Mouse (Mus musculus): ENCODE measurements around the gene Dmbt1. TPM values are rescaled to one million over a fixed set of nuclear protein-coding genes. Genes with fewer than 3 reads are reported as not detected.

The Dmbt1 gene
- total RNA-seq, 2 experiments from 2014 or later: not detected

DNA sequence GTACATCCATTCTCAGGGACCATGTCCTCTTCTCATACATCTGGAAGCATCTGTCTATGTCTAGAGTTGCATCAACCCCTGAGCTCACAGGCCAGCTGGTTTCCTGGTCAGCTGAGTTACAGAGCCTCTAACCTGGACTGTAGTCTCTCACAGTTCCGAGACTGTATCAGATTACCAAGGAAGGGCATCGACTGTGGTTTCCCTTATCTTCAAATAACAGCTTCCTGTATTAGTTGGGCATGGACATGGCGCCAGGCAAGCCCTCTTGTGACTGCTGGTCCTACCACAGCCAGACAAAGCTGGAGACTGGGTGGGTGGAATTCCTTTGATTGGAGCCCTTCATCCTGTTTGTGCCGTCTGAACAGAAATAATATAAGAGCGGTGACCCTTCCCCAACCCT, 121.2 kb downstream of the Dmbt1 start:
- intact Hi-C loops (cut with DNase I): no loop called here
- DNase-seq (ENCODE audit: extremely low spot score in 1 of 2, low spot score in 2 of 2): no peak

DNA sequence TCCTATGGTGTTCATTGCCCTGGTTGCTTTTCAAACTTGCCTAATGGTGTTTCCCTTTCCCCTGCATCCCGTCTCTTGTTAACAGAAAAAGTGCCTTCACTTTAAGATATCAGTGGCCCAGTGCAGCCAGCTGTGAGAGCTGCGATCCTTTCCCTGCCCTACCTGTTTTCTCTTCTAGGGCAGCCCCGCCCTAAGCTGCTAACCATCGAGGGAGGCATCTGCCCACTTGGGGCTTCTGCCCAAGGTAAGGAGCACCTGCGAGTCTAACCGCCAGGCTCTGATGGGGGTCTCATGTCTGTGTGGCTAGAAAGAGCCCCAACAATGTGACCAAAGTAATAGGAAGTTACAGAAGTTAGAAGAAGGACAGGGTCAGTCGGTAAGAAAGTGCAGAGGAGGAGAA, 130.4 kb downstream of the Dmbt1 start:
- no peak for DNase-seq (ENCODE audit: extremely low spot score in 1 of 2, low spot score in 2 of 2)
- intact Hi-C loops (cut with DNase I): no loop called here

DNA sequence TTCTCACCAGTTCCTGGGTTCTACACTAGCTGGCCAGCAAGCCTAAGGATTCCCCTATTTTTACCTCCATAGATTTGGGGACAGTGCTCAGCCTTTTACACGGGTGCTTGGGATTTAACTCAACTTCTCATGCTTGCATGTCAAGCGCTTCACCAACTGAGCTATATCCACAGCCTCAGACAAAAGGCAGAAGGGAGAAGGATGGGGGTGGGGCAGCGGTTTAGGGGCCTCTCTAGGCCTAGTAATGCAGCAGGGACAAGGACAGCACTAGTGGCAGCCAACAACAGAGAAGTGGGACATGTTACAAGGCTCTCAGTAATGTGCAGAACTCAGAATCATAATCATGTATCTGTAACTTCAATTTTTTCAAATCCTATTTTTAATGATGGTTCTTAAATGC, 135.9 kb downstream of the Dmbt1 start:
- DNase-seq (ENCODE audit: extremely low spot score in 1 of 2, low spot score in 2 of 2): no peak
- intact Hi-C loops (cut with DNase I): no loop called here

GRCm38 (mm10) chr7:131169099-131169498, 137.2 kb downstream of the Dmbt1 start:
- DNase-seq (ENCODE audit: extremely low spot score in 1 of 2, low spot score in 2 of 2): no peak
- intact Hi-C loops (cut with DNase I): no loop called here

Other genes with a start within 250 kb of the Dmbt1 start
- gene Plekha1, start 166.3 kb upstream of the Dmbt1 start, total RNA-seq (2021): 10 to 100 TPM; 92.4 to 92.7 TPM
- 100 to 1,000 TPM; 139 to 187 TPM for gene Htra1, start 95.9 kb upstream of the Dmbt1 start, total RNA-seq (2021)
- gene 4933402N03Rik, start 114.3 kb downstream of the Dmbt1 start, total RNA-seq (2021): not detected
- under 1 TPM; 0.04 to 0.08 TPM for gene 5430419D17Rik, start 142.3 kb downstream of the Dmbt1 start, total RNA-seq (2021)

Data from left cerebral cortex, postnatal 10 days (tissue).